Comparison of ENCODE assay signal across 13 mouse cellular contexts in genomic region chr11:107992500-107992899, GRCm38 (mm10).
DNase-seq lines count a peak whose midpoint lies in the region; ATAC-seq and TF ChIP-seq lines count a peak whose summit lies in the region.
"Had no signal": no experiment of that assay in that cellular context is flagged by ENCODE, and none has a peak within 500 bp of the region (broad histone marks: within the 10 kb centered on the region; RNA-seq: fewer than 3 reads in every experiment).

No protein-coding gene starts in this region.

- H3K4me2 ChIP-seq in heart, embryonic 14.5 days (ENCODE audit: low read length), result no peak overlapping the region; the same call in 1 of the 2 replicates
- H3K4me2 ChIP-seq in hindbrain, postnatal 0 days (ENCODE audit: low read depth, low read length), result no peak overlapping the region

- H3K9me3 ChIP-seq in heart, embryonic 14.5 days (ENCODE audit: control insufficient read depth, low read length), result no peaks in the 10 kb centered on the region
- H3K9me3 ChIP-seq in hindbrain, postnatal 0 days (ENCODE audit: low read length), result no peaks in the 10 kb centered on the region

- peaks cover 0 to 9% of the 10 kb centered on the region in 2 experiments; a peak in 2 of 4 replicates for H3K4me1 ChIP-seq in heart, embryonic 14.5 days (ENCODE audit: control insufficient read depth in 2 of 2, insufficient read depth in 2 of 2, low read length in 2 of 2)
- H3K4me1 ChIP-seq in hindbrain, postnatal 0 days (ENCODE audit: insufficient read depth, low read length), result no peaks in the 10 kb centered on the region

- no peak overlapping the region for H3K9ac ChIP-seq in heart, embryonic 14.5 days (ENCODE audit: low read length)
- H3K9ac ChIP-seq in hindbrain, postnatal 0 days (replicated peaks; ENCODE audit: low read length), result 0 out of 2 replicates have a peak overlapping the region, but pooled peaks have one; percentile 9

- H3K27ac ChIP-seq in heart, embryonic 14.5 days (replicated peaks in 1 of 2; ENCODE audit: control insufficient read depth in 1 of 2, insufficient read depth in 1 of 2, low read depth in 2 of 2, low read length in 2 of 2), result no peak overlapping the region
- no peak overlapping the region for H3K27ac ChIP-seq in hindbrain, postnatal 0 days
- H3K27ac ChIP-seq: macrophage had no signal

- no peak for DNase-seq in heart, postnatal 4 days
- peak; percentile 47 for DNase-seq in thymus, postnatal 0 days (ENCODE audit: low spot score)
- DNase-seq in thymus, postnatal 25 days, result no peak
- no peak for DNase-seq in hindbrain, postnatal 0 days (ENCODE audit: low spot score)
- DNase-seq in adrenal gland, postnatal 25 days, result no peak
- no peak for DNase-seq in cerebellum, adult 9-11 months
- DNase-seq: adrenal gland, postnatal 10 days; cerebellum, adult 11-12 months; gastrocnemius, postnatal 14 days had no signal

- no peak overlapping the region for H3K4me3 ChIP-seq in heart, embryonic 14.5 days (ENCODE audit: control insufficient read depth in 1 of 2, insufficient read depth in 1 of 2, low read depth in 1 of 2, low read length in 2 of 2)
- H3K4me3 ChIP-seq in hindbrain, postnatal 0 days (ENCODE audit: low read length), result no peak overlapping the region

- 16% methylated on average over 11 of the region's 11 CpGs for WGBS in heart, embryonic 14.5 days
- WGBS in hindbrain, postnatal 0 days, result 41% methylated on average over 11 of the region's 11 CpGs

- H3K27me3 ChIP-seq in heart, embryonic 14.5 days (ENCODE audit: control insufficient read depth, insufficient read depth, low read length), result no peaks in the 10 kb centered on the region
- H3K27me3 ChIP-seq in hindbrain, postnatal 0 days (ENCODE audit: insufficient read depth, low read length), result no peaks in the 10 kb centered on the region

- TF ChIP-seq CTCF in hindbrain, postnatal 0 days (IDR thresholded peaks at IDR 0.05; ENCODE audit: low read depth), result no peak

- peak; percentile 7; the same call in 1 of the 2 replicates for ATAC-seq in heart, embryonic 14.5 days (ENCODE audit: insufficient number of reproducible peaks, insufficient read depth, low FRiP score, low read depth)
- no peak for ATAC-seq in hindbrain, postnatal 0 days
- peak; percentile 64 for ATAC-seq in megakaryocyte progenitor cell, adult 5-6 weeks (replicated peaks; ENCODE audit: poor library complexity)
- ATAC-seq: CD4-positive, CD25-positive, alpha-beta regulatory T cell, adult 4 months had no signal

- no peaks in the 10 kb centered on the region for H3K36me3 ChIP-seq in heart, embryonic 14.5 days (ENCODE audit: control insufficient read depth, insufficient read depth, low read length)
- no peaks in the 10 kb centered on the region for H3K36me3 ChIP-seq in hindbrain, postnatal 0 days (ENCODE audit: insufficient read depth, low read length)
